Mouse (Mus musculus) spleen, postnatal 36 days (tissue): ENCODE measurements around the gene Foxn3.

Experiments
- DNase-seq, 2 experiments: peaks; one replicate each; pipeline ENCODE4 v3.0.0; 2022; ENCODE audit warnings: low spot score in 2 of 2, mixed read lengths in 1 of 2

Foxn3 gene

DNA sequence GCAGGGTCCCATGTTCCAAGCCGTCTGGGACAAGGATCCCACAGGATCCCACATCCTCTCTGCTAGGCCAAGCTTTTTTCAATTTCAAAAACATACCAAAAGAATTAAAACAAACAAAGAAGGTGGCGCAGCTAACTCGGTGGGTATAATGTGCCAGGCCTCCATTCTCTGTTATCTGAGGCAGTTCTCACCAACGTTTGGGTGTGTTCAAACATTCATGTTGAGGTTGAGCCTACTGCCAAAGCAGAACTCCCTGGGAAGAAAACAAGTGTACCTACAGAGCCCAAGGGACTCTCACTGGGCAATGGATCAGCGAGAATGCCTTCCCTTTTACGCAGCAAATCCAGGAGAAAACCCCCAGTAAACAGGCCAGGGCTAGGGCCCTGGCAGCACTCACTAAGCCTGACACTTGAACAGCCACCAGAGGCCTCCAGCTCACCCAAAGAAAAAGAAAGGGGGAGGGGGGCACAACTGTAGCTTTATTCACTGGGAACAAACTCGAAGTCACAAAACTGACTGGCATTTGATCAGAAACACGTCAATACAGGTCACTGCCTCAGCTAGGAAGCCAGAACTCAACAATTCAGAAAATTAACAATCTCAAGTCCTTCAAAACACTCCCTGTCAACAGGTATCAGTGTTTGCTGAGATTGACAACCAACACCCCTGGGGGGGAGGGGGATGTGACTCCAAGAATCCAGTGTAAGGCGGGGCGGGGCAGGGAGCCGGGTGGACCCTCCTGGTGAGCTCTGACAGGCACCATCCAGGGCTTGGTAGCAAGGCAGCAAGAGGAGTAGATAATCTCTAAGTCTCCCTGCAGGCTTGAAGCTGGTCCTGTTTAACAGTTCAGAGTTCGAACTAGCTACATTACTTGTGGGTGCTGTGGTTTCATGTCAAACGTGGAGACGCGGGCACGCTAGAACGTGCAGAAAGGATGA, 177.2 kb downstream of the Foxn3 start:
- DNase-seq = no peak

DNA sequence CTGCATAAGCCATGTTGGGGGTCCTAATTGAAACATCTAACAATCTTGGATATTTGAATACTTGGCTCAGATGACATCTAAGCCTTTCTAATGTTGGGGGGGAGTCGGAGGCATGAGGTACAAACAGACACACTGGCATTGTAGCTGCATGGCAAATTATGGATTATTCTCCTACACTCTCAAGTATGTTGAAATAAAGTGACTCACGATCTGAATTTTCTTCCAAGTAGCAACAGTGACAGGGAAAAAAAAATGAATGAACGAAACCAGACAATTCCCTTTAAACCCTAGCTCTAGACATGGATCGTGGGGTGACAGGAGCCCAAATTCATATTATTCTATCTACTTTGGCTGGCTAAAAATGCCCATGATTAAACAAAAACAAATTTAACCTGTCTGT, 178.3 kb downstream of the Foxn3 start:
- DNase-seq = no peak

DNA sequence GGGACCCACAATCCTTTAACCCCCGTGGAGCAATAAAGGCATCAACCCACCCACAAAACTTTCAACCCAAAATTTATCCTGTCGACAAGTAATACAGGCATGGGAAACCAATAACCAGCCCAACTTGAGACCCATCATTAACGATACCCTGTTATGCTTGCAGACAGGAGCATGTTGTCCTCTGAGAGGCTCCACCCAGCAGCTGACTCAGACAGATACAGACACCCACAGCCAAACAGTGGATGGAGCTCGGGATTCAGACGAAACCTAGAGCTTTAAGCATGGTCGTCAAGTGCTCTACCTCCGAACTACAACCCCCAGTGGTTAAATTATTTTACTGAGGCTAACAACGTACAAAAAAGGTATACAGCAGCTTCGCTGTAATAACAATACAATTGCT, 182.1 kb downstream of the Foxn3 start:
- DNase-seq = no peak

DNA sequence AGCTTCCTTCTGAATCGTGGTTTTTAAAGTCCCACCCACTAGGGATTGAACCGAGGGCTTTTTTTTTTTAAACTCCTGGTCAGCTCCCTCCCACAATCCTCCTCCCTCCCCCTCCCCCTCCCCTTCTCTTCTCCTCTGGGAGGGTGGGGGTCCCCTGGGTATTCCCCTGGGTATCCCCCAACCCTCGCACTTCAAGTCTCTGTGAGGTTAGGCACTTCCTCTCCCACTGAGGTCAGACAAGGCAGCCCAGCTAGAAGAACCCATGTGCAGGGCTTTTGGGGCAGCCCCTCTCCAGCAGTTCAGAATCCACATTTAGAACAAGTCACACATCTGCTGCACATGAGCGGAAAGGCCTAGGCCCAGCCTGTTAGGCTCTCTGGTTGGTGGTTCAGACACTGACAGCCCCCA, 182.5 kb downstream of the Foxn3 start:
- peak; percentile 80 to 84 for DNase-seq

DNA sequence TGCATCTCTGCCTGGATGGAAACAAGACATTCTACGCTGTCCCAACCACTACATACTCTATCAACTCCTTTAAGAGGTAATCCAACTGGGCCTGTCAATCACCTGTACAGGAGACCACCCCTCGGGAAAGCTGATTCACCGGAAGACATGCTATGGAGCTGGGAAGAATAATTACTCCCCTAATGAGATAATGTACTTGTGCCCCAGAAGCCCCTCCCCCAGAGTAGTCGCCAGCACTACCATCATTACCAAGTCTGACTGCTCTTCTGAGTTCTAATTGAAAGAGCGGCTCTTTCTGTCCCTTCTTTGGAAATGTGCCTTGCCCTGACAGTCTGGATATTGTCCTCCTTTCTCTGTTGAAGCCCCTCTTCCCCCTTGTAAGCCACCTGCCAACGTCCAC, 183.3 kb downstream of the Foxn3 start:
- no peak for DNase-seq

DNA sequence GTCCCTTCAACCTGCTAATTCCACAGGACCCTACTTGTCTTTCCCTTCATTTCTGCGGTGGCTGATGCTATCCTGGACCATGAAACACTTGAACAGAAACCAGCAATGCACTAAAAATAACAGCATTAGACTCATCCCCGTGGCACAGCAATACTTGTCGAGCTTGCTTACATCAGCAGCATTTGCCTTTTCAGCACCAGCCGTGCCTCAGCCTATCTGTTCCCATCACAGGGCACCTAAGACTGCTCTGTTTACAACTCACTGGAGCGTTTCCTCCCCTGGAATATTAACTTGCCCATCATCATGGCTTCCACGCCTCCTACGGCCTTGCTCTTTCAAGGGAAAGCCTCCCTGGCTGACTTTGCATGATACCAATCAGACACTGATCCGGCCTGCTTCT, 185.1 kb downstream of the Foxn3 start:
- DNase-seq = no peak

DNA sequence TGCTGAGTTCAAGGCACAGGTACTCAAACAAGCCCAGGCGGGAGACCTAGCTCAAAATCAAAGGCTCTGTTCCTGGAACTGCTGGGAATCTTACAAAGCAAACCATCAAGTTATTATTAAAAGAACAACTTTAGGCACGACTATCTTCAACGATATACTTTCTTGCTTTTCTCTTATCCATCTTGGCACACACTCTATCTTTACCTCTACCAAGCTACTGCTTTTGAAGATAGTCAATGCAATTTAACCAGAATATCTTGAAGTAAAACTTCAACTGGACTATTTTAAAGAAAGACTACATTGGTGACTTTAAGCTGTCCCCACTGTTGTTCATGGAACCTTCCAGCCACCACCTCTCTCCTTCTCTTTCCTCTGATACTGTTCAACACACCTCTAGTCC, 185.7 kb downstream of the Foxn3 start:
- no peak for DNase-seq

DNA sequence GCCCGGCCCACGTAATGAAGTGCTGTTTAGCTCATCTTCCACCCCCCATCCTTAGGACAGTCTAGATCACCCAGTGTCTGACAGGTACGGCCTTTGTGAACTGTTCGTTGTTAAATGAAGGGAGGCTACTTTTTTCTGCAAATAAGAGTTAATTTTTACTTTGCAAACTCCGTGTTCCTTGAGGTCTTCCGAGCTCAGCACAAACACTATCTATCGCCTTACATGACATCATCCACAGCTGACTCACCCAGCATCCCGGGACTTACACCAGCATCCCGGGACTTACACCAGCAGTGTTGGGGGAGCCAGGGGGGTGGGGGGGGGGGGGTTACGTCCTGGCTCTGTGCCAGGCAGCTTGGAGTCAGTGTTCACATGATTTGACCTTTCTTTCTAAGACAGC, 186.3 kb downstream of the Foxn3 start:
- no peak for DNase-seq

DNA sequence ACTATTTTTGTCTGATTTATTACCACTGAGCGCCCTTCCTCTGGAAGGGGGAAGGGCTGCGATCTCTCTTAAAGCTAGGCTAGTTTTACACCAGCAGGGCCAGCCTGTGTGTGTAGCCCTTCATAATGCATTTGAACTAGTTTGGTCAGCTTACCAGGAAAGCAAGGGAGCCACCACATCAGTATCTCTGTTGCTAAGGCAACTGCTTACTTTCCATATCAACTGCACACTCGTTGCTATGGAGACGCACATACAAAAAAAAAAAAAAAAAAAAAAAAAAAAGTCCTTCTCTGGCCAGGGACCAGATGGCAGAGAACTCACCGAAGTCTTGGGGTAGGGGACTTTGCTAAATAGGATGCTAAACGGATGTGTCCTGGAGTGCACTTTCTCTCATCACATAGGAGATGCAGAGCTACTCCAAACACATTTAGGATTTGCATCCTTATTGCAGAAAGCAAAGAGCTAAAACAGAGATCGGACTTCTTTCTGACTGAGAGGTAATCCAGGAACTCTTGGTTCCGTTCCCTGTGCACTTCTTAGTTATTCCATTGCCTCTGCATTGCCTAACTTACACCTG, 187.4 kb downstream of the Foxn3 start:
- no peak for DNase-seq

DNA sequence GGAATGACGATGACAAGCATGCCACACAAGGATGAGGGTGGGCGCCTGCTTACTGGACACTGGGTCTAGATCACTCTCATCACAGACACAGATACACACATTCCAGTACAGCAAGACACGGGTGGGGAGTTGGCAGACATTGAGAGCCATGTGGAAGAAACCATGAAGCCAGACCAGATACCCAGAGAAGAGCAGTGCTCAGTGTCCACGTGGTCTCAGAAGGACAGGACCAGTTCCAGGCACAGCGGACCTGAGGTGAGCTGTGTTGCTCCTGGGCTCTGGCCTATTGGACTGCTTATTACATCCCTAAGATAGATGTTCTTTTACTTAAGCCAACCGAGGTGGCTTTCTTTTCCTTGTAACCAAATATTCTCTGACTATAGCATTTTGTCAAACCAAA, 188.0 kb downstream of the Foxn3 start:
- no peak for DNase-seq

DNA sequence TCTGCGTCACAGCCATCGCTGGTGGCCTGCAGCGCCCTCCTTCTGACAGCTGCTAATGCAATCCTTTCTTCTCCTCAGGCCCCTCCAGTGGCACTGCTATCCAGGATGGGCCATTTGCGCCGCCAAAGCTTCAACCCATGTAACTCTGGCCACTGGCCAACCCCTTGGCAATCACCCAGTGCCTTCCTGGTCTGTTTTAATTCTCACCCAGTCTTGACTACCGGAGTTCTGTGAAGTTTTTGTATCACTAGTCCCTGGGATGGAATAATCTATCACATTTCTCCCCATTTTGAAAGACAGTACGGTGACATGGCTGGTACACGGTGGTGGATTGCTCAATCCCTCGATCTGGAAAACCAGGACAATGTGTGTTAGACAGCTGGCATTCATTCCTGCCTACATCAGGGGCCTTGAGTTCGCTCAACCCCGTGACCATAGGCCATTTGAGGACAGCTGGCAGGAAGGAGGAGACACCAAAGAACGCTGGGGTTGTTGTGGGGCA, 189.2 kb downstream of the Foxn3 start:
- DNase-seq = no peak

DNA sequence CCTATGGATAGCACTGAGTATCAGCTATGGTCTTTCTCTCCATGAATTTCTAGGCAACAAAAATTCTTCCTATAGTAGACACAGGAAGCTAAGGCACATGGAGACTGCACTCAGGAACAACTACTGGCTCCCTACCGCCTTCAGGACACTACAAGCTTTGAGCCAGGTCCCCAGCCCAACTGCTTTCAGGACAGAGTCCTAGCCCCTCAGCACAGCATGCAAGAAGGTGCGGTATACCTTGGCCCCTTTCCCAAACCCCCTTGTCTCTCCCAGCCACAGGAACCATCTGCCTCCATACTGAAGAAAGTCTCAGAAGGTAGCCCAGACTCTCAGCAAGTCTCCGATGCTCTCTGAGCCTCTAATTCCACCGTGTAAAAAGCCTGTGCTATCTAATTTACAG, 189.8 kb downstream of the Foxn3 start:
- no peak for DNase-seq

DNA sequence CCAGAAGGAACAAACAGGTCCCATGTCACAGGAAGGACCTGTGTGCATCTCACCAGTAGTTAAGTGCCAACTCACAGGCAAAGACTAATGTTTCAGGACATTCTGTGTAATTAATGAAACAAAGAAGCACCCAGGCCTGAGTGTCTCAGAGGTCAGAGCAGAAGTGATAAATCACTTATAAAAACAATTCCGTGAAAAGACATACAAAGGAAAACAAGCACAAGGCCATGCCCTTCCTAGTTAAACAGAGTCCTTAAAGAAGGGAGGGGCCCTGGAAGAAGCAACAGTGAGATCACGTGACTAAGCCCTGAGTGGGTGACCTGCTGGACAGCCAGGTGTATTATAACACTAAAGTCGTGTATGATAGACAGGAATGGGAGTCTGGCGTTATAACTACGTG, 191.9 kb downstream of the Foxn3 start:
- no peak for DNase-seq

DNA sequence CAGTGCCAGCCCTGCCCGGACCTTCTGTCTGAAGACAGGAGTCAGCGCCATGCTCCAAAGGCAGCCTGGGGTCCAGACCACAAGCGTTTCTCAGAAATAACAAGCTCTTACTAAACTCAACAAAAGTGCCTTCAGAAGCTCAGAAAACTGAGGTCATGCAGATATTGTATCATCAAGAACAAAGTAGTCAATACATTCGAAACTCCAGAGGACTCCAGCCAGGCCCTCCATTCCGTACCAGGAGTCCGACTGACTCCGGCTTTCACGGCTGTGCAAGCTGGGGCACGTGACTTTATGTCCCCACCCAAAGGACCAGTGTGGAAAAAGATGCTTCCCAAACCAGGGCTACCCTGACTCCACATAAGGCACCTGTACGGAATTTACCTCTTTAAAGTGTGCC, 195.1 kb downstream of the Foxn3 start:
- no peak for DNase-seq

DNA sequence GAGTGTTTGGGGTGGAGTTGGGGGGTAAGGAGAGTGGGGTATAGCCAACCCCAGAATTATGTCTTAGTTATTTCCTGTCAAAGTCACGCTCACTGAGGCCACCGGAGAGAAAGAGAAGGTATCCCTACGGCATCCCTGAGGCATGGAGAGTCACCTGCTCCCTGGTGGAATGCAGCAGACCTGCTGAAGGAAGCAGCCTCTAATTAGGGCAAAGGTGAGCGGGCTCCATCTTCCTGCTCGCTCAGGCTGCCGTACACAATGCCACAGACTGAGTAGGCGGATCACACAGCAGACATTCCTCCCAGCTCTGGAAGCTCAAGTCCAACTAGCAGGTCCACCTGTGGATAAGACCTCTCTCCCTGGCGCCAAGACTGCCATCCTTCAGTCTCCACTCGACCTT, 197.4 kb downstream of the Foxn3 start:
- DNase-seq = no peak

DNA sequence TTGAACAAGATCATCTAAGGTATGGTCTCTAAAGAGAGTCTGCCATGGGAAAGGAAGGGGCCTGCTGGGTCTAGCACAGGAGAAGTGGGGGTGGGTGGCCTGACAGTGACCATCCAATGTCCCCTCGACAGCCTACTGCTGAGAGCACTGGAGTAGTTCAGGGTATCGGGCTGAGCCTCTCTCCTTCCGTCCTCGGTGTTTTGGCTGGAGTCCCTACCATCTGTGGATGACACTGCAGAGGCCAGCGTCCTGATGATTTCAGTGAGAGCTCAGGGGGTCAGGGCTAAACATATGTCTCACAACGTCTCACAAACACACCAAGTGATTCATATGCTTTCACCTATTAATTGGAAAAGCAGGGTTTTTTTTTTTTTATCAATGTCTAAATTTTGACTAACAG, 199.2 kb downstream of the Foxn3 start:
- no peak for DNase-seq

DNA sequence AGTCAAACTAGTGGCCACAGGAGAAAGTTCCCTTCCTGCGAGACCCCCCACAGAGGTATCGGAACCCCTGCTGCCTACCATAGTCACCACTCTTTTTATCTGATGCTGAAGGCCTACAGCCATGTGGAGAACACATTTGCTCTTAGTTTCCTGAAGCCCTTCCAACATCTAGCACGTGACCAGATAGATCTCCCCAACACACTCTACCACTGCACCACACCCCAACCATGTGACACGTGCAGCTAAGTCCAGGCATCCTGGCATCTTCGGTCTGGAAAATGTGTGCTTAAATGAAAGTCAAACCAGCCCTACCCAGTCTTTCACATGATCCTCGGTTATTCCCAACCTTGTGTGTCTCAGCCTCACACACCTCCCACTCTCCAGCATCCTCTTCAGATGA, 200.4 kb downstream of the Foxn3 start:
- no peak for DNase-seq

DNA sequence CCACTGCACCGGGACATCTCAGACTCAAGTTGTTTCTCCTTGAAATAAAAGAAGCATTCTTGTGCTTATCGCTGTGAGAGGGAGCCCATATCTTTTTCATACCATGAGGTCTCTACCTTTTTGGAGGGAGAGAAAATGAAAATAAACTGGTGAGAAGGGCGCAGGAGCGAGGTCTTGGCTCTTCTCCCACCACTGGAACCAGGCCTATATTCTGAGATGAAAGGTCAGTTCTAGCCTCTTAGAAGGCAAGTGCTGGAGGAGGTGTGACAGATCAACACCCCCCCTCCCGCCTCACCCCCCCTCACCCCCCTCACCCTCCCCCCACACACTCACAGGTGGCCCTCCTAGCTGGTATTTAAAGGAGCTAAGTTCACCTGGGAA, 201.6 kb downstream of the Foxn3 start:
- no peak for DNase-seq

DNA sequence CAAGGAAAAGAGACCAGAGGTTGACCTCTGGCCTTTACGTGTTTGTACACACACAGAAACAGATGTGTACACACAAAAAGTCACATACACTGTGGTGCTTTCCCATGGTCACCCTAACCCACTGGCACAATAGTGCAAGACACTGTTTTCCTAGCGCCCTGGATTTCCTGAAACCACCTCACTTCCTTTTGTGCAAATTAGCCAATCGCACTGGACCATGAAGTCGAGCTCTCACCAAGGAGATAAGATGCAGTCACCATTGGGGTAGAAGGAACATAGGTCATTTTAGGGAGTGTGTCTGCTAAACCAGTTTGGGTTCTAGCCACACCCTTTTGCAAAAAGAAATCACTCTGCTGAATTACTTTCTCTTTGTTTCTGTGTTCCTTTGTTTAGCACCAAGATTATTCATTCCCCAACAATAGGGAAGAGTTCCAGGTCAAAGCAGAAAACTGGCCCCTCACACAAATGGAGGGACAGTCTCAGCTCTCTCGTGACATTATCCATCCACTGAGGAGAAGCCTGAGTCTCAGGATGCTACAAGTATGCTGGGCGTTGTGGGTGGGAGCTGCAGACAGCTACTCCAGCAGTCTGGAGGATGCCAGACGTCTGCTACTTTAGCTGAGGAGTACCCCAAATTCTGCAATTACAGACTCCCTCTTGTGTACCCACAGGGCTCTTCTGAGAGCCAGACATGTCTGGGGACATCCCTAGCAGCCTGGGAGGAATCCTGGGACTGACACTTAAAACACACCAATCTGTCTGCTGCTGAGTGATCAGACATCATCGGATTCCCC, 202.2 kb downstream of the Foxn3 start:
- no peak for DNase-seq

DNA sequence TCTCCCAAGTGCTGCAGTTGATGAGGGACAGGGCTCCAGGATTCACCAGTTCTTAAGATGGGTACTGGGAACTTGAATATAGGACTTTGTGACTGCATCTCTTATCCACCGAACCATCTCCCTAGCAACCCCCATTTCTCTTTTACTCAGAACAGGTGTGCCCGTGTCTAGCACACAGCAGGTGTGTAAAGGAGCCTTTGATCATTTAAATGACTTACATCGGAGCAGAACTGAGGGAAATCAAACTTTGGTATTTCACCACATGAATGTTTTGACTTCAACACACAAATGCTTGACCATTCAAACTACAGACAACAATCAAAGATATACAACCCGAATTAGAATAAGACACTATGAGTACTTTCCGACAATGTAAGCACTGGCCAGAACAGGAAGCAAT, 204.7 kb downstream of the Foxn3 start:
- no peak for DNase-seq

DNA sequence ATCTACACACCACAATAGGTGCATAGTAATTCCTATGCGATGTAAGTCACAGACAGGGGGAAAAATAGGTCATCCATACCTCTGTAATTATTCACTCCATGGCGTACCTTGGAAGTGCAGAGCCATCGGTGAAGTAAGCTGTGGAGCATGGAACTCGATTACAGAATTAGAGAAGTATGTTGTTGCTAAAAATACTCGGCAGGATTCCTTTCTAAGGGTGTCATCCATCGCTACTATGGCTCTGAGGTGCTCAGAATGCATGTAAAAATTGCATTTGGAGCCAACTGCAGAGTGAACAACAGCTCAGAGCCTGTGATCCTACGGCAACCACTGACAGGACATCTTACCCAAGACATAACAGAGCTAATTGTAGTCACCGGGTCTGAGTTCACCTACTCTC, 206.7 kb downstream of the Foxn3 start:
- no peak for DNase-seq

DNA sequence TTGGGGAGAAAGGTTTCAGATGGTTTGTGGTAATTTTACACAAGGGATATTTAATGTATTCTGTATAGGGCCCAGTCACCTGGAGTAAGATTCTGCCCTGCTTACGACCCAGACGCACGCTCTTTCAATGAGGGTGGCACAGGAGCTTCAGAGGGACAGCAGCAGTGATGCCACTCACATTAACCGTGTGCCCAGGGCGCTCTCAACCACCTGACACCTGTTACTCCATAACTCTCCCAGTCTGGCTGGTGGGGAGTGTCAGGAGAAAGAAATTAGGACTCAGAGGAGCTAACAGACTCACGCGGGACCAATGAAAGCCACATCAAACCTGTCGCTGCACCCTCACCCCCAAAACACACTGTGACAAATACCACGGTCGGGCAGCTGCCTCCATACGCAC, 209.7 kb downstream of the Foxn3 start:
- DNase-seq = no peak

DNA sequence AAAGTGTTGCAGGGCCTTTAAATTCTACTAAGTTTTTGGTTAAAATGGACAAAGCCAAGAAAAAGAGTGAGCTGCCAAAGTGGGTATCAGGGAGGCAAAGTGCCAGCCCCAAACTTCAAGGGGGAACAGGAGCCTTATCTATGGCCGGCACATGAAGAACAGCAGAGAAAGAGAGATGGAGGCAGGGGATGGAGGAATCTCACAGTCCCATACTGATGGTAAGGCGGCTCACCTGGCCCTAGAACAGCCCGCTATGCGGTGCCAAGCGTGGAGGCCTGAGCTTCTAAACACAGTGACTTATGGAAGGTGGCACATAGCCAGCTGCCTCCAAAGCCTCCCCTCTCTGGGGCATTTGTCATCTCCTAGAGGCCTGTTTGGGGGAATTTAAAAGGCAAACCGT, 210.8 kb downstream of the Foxn3 start:
- DNase-seq = no peak
